Mouse (Mus musculus) urinary bladder, postnatal 14 days (tissue): ENCODE results near the gene Sys1.

Experiments used
- DNase-seq: peaks from one replicate; pipeline ENCODE4 v3.0.0; 2021; ENCODE audit warnings: low spot score

Sys1 gene

DNA sequence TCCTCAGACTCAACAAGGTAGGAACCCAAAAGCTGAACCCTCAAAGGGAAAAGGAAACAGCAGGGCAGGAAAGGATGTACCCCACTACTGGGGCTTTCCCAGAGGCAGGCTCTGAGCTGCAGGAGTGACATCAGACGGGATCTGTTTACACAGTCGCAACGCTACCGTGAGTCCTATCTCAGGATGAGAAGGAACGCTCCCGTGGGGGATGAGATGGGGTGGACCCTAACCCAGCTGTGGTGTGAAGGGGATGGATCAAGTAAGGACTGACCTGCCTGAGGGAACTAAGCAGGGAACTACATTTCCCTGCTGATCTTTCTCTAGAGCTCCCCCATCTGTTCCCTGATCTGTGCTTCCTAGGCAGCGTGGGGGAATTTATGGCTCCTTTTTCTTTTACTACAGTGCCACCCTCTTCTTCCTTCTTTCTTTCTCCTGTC is at the start of gene Sys1:
TSS of gene Sys1 (plus strand) at position 101 of the 437 bp plus-strand sequence.
- no peak for DNase-seq

DNA sequence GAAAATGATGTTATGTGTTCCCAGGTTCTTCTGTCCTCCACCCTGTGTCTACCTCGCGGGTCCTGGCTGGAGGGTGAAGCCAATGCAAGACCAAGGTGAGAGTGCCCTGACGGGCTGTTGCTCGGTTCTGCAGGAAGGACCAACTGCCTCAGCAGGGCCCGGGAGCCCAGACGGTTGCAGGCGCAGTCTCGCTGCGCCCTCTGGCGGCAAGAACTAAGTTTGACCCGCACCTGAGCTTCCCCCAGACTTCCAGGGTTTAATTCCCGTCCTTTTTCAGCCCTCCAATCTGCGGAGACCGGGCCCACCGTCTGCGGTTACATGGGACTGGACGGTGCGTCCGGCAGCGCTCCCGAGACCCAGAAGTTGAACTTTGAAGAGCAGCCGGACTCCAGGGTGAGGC is 49.1 kb upstream of the Sys1 start:
- DNase-seq, result peak; percentile 68

- DNase-seq, result no peak
These were observed 42.6 kb upstream of the Sys1 start for GRCm38 (mm10) chr2:164414167-164414566.

DNA sequence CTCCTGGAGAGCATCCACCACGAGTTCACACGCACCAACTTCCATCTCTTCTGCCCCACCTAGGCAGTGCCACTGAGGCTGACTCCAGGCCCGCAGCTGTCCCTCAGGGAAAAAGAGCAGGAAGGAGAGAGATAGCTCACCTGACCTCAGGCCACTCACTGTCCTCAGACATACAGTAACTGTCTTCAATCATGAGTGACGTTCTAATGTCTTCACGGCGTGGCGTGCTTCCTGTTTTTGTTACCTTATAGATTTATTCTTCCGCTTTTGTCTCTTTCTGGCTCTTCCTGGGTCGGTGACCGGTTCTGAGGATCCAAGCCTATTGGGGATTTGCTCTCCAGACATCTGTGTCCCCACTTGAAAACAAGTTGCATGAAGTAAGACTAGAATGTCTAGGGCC is 42.2 kb upstream of the Sys1 start:
- no peak for DNase-seq

- DNase-seq, result no peak
These were observed 39.6 kb upstream of the Sys1 start for GRCm38 (mm10) chr2:164417198-164417597.

DNA sequence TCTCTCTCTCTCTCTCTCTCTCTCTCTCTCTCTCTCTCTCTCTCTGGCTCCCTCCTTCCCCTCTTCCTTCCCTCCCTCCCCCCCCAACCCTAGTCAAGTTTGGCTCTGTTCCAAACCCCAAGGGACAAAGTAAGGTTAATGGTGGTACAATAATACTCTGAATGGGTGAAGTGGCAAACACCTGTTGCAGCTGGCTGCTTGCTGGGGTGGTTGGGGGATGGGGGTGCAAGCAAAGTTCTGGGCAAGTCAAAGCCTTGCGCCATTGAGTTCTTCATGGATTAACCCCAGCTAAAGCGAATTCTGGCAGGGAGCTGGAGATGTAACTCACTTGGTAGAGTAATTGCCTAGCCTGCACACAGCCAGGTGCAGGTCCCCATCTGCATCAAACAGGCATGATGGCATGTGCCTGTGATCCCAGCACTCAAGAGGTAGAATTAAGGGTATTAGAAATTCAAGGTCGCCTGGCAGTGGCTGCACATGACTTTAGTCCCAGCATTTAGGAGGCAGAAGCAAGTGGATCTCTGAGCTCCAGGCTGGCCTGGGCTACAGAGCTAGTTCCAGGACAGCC is 38.4 kb upstream of the Sys1 start:
- no peak for DNase-seq

DNA sequence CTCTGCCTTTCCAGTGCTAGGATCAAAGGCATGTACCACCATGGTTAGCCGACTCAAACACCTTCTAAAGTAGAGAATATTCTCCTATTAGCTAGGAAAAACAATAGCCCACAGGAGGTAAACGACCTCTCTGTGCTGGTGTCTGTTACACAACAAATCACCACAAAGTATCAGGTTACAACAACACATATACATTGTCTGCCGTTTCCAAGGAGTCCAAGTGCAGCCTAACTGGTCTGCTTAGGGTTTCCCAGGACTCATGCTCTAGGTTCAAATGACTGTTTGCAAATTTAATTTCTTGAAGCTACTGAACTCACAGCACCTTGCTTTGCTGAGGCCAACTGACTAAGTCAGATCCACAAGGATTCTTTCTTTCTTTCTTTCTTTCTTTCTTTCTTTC is 37.3 kb upstream of the Sys1 start:
- DNase-seq, result no peak

DNA sequence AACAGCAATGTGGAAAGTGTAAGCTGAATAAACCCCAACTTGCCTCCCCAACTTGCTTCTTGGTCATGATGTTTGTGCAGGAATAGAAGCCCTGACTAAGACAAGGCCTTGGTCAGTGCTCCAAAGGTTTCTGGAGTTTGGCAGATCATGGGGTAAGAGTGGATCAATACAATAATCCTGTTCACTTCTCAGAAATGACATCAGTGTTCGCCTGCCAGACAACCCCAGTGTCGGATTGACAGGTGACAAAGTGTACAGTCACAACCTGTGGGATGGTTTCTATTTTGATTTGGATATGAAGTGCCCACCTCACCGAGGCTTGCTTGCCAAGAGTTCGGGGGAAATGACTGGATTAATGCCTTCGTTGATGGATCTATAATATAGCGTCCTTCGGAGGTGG is 35.5 kb upstream of the Sys1 start:
- no peak for DNase-seq

- DNase-seq, result no peak
These were observed 34.8 kb upstream of the Sys1 start for GRCm38 (mm10) chr2:164421979-164422378.

- no peak for DNase-seq
These were observed 33.9 kb upstream of the Sys1 start for GRCm38 (mm10) chr2:164422675-164423393.

DNA sequence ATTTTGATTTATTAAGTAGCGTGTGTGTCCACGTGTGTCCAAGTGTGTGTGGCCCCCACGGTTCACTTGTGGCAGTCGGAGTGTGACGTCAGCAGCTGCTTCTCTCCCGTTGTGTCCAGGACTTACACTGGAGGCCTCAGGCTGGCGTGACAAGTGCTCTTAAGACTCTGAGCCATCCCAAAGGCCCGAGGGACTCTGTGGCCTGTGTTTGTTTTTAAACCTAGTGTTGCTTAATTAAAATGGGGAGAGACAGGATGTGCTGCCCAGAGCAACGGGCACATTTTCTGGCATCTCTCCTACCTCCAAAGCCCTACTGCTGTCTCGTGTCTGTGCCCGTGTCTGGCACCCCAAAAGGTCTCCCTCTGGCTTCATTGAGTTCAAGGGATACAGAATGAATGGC is 33.3 kb upstream of the Sys1 start:
- DNase-seq, result no peak

- DNase-seq, result no peak
These were observed 32.4 kb upstream of the Sys1 start for GRCm38 (mm10) chr2:164424406-164424805.

- no peak for DNase-seq
These were observed 31.4 kb upstream of the Sys1 start for GRCm38 (mm10) chr2:164425401-164425800.

DNA sequence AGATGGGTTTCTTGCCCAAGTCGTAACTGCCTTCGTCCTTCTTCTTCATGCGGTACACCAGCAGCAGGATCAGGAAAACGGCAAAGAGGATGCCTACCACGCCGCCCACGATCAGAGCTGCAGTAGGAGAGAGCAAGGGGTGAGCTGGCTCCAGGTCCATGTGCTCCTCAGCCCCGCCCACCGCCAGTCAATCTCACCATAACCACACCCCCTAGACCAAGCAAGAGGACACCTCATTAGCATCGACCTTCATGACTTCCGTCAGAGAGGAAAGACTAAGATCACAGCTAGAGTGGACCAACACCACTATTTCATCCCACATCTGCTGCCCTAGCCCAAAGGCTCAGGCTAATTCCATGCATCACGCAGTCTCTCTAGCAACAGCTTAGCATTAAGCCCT is 30.6 kb upstream of the Sys1 start:
- no peak for DNase-seq

GRCm38 (mm10) chr2:164426952-164427351 is 29.8 kb upstream of the Sys1 start:
- DNase-seq, result no peak

GRCm38 (mm10) chr2:164428451-164428850 is 28.3 kb upstream of the Sys1 start:
- no peak for DNase-seq

- DNase-seq, result no peak
These were observed 26.7 kb upstream of the Sys1 start for GRCm38 (mm10) chr2:164429881-164430615.

GRCm38 (mm10) chr2:164430697-164431096 is 26.1 kb upstream of the Sys1 start:
- peak; percentile 65 for DNase-seq

- peak; percentile 82 for DNase-seq
These were observed 24.9 kb upstream of the Sys1 start for GRCm38 (mm10) chr2:164431676-164432465.

DNA sequence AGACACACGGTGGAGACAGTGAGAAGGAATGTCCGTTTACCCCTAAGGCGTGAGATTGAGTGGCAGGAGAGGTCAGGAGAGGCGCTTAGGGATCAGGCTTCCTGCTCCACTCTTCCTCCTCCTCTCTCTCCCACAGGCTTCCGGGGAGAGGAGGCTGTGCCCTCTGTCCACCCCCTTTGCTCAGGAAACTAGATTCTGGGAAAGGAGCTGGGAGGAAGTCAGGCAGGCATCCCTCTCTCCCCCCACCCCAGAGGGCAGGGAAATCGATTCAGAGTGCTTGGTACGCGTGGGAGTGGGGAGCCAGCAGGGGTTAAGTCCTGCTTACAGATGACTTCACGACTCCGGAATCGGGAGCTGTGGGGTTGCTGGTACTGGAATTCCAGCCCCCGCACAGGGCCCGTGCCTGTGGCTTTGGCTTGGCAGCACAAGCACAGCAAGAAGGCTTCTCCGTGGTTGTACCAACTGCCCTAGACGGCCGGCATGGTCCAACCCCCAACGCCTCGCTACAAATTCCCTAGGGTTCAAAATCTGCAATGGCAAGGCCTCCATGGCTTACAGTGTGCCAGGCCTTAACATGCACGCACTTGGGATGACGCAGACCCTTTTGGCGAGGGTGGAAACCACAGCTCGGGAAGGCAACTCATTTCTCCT is 24.1 kb upstream of the Sys1 start:
- peak; percentile 54 for DNase-seq

- DNase-seq, result no peak
These were observed 23.4 kb upstream of the Sys1 start for GRCm38 (mm10) chr2:164433278-164433895.
